ENCODE assay signal across 20 mouse cellular contexts in the genomic region with DNA sequence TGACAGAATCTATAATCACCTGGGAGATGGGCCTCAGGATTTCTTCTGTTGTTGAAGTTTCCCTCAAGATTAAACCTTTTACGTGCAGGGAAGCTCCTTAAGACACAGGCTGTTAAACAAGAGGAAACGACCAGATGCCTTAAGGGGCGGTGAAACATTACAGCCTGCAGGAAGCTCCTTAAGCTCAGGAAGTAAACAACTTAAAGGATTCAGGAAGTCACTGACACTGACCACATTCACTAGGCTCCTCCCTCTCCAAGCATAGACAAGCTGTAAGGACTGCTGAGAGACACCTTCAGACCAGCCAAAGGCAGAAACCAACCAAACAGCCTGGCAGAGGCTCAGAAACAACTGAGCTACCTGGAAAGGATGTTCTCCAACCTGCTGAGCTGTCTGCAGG. TPM values are rescaled to one million over a fixed set of nuclear protein-coding genes. Genes with fewer than 3 reads are reported as not detected.
DNase-seq lines count a peak whose midpoint lies in the region; ATAC-seq lines count a peak whose summit lies in the region.
"Had no signal": no experiment of that assay in that cellular context is flagged by ENCODE, and none has a peak within 500 bp of the region (broad histone marks: within the 10 kb centered on the region; RNA-seq: fewer than 3 reads in every experiment).

No protein-coding gene starts in this region.

- peak; percentile 52 for ATAC-seq in megakaryocyte progenitor cell, adult 5-6 weeks (replicated peaks; ENCODE audit: poor library complexity)
- ATAC-seq: CD4-positive, CD25-positive, alpha-beta regulatory T cell, adult 4 months; forebrain, embryonic 13.5 days; forebrain, embryonic 15.5 days; forebrain, postnatal 0 days; Patski had no signal

- DNase-seq in 416B (ENCODE audit: low read depth): peak; percentile 17
- peak; percentile 2 for DNase-seq in R1 (ENCODE audit: low read depth, low spot score)
- DNase-seq in embryo, embryonic 10.5 days (ENCODE audit: low spot score): no peak
- DNase-seq in urinary bladder, postnatal 25 days (ENCODE audit: low spot score): no peak
- DNase-seq: adrenal gland, adult 2 months; adrenal gland, postnatal 10 days; adrenal gland, postnatal 25 days; B cell, adult 2 months; cerebellum, adult 11 months; cerebellum, adult 18-20 months; cerebellum, adult 8-10 months; cerebellum, adult 9-11 months; cerebellum, postnatal 14 days; cerebellum, postnatal 36 days; forebrain, postnatal 0 days had no signal

RNA-seq across cellular contexts. Expression of a gene that starts 44.3 kb away (rescaled TPM):
- total RNA-seq in megakaryocyte progenitor cell, adult 5-6 weeks (2015): 36.3 and 39.6 TPM in 2 replicates
- 30.8 and 37.8 TPM in 2 replicates for total RNA-seq in megakaryocyte progenitor cell, adult 5-6 weeks (2017)

Comparison
In these comparisons a context has a peak if more than half of its experiments do, and no peak if none do; other contexts are left out.
1. DNase-seq: peak in 416B (single experiment) and R1 (single experiment); none in embryo, embryonic 10.5 days (single experiment) and urinary bladder, postnatal 25 days (single experiment).